Mouse (Mus musculus) gastrocnemius, postnatal 36 days (tissue): ENCODE results near the gene Fam166b. TPM values are rescaled to one million over a fixed set of nuclear protein-coding genes. Genes with fewer than 3 reads are reported as not detected.
A peak's percentile ranks its signal among the peaks of the same experiment; 100 is the strongest.

Source experiments
- DNase-seq, 2 experiments: peaks; one replicate each; pipeline ENCODE4 v3.0.0; 2022
- intact Hi-C: fragments of 180-260 bp; cut with DNase I; formaldehyde crosslinking; loops from one replicate; pipeline ENCODE4 v1.15.1; 2025
- total RNA-seq, 2 experiments: library from RNA; stranded (reverse); gene quantifications; 2 replicates each; pipeline ENCODE4 v1.2.3; 2021

Gene Fam166b
- total RNA-seq, 2 experiments from 2014 or later: not detected

GRCm38 (mm10) chr4:43431690-43432089 lies 2.8 kb upstream of the Fam166b start:
- DNase-seq: peak; percentile 64 to 72
- intact Hi-C loops: loop anchor here (10.0 kb wide), 1 partner anchor 283 kb away; the partner anchor contains the start of gene Olfr71

GRCm38 (mm10) chr4:43428180-43428861 lies 613 bp downstream of the Fam166b start:
- DNase-seq: no peak
- intact Hi-C loops: no loop called here

GRCm38 (mm10) chr4:43427501-43428179 lies 1.3 kb downstream of the Fam166b start:
- no peak for DNase-seq
- intact Hi-C loops: no loop called here

GRCm38 (mm10) chr4:43426487-43426886 lies 2.4 kb downstream of the Fam166b start:
- intact Hi-C loops: no loop called here
- DNase-seq: no peak

- intact Hi-C loops: no loop called here
- DNase-seq: no peak
Observed at GRCm38 (mm10) chr4:43425648-43426380, 3.1 kb downstream of the Fam166b start.

GRCm38 (mm10) chr4:43425197-43425596 lies 3.7 kb downstream of the Fam166b start:
- no peak for DNase-seq
- intact Hi-C loops: no loop called here

- intact Hi-C loops: loop anchor here (5.0 kb wide), 1 partner anchor 377 kb away; the partner anchor contains the start of gene Fam214b
- DNase-seq: no peak
Observed at GRCm38 (mm10) chr4:43424072-43424471, 4.9 kb downstream of the Fam166b start.

- no peak for DNase-seq
- intact Hi-C loops: loop anchor here (5.0 kb wide), 1 partner anchor 376 kb away; the partner anchor contains the start of gene Fam214b
Observed at GRCm38 (mm10) chr4:43423267-43423934, 5.5 kb downstream of the Fam166b start.

- intact Hi-C loops: loop anchor here (5.0 kb wide), 1 partner anchor 374 kb away; the partner anchor contains the start of gene Fam214b
- DNase-seq: no peak
Observed at GRCm38 (mm10) chr4:43421632-43422240, 7.2 kb downstream of the Fam166b start.

- intact Hi-C loops: loop anchor here (5.0 kb wide), 1 partner anchor 373 kb away; the partner anchor contains the start of gene Fam214b
- peak; percentile 54 to 77 for DNase-seq
Observed at GRCm38 (mm10) chr4:43420305-43420704, 8.6 kb downstream of the Fam166b start.

- DNase-seq: no peak
- intact Hi-C loops: loop anchor here (1.0 to 5.0 kb wide), 3 partner anchors 39 to 373 kb away; partner anchors contain the start of genes Atp8b5, Fam214b and Rusc2
Observed at GRCm38 (mm10) chr4:43419801-43420281, 9.1 kb downstream of the Fam166b start.

- intact Hi-C loops: loop anchor here (1.0 to 2.0 kb wide), 2 partner anchors 38 to 152 kb away; partner anchors contain the start of genes Atp8b5 and Rusc2
- DNase-seq: no peak
Observed at GRCm38 (mm10) chr4:43418973-43419656, 9.8 kb downstream of the Fam166b start.

GRCm38 (mm10) chr4:43418450-43418849 lies 10.5 kb downstream of the Fam166b start:
- intact Hi-C loops: loop anchor here (2.0 kb wide), 1 partner anchor 38 kb away; the partner anchor contains the start of gene Rusc2
- no peak for DNase-seq

- DNase-seq: no peak
- intact Hi-C loops: loop anchor here (2.0 kb wide), 1 partner anchor 37 kb away; the partner anchor contains the start of gene Rusc2
Observed at GRCm38 (mm10) chr4:43417269-43418062, 11.5 kb downstream of the Fam166b start.

- no peak for DNase-seq
- intact Hi-C loops: no loop called here
Observed at GRCm38 (mm10) chr4:43416071-43416490, 12.9 kb downstream of the Fam166b start.

- DNase-seq: no peak
- intact Hi-C loops: no loop called here
Observed at GRCm38 (mm10) chr4:43415221-43416070, 13.5 kb downstream of the Fam166b start.

- intact Hi-C loops: no loop called here
- DNase-seq: no peak
Observed at GRCm38 (mm10) chr4:43414761-43415160, 14.2 kb downstream of the Fam166b start.
